Comparison of ENCODE assay signal across 8 mouse cellular contexts in genomic region chr12:32291962-32292748, GRCm38 (mm10).
DNase-seq lines count a peak whose midpoint lies in the region; ATAC-seq and TF ChIP-seq lines count a peak whose summit lies in the region.

No protein-coding gene starts in this region.

- ATAC-seq in heart, embryonic 16.5 days (replicated peaks; ENCODE audit: extremely low read depth, insufficient read depth, low FRiP score) = peak; percentile 78
- ATAC-seq in liver, embryonic 14.5 days (ENCODE audit: insufficient read depth) = peak; percentile 80
- peak; percentile 79 for ATAC-seq in stomach, embryonic 15.5 days (ENCODE audit: insufficient read depth, low FRiP score, low read depth)

- DNase-seq in CH12.LX (ENCODE audit: extremely low read depth) = peak; percentile 85
- peak; percentile 94 for DNase-seq in c-Kit-negative CD71-positive TER-119-positive erythroid progenitor cells, embryonic 14.5 days (ENCODE audit: low read depth, low spot score)
- peak; percentile 33 for DNase-seq in fibroblast of lung, adult 2 months (ENCODE audit: low read depth)
- peak; percentile 56 to 72 for DNase-seq in kidney, postnatal 25 days
- DNase-seq in liver, embryonic 14.5 days (ENCODE audit: low read depth in 3 of 3, low spot score in 3 of 3) = peak; percentile 79 to 86 (median 81)
- peak; percentile 68 for DNase-seq in neural tube, embryonic 10.5 days (ENCODE audit: extremely low spot score, low spot score)

- peak overlapping the region; percentile 73 for H3K9ac ChIP-seq in CH12.LX (ENCODE audit: insufficient read depth, low read depth)
- H3K9ac ChIP-seq in heart, embryonic 16.5 days (ENCODE audit: low read length) = peak overlapping the region; percentile 62
- H3K9ac ChIP-seq in liver, embryonic 14.5 days (replicated peaks) = peak overlapping the region; percentile 45
- H3K9ac ChIP-seq in stomach, embryonic 15.5 days = no peak overlapping the region

- H3K9me3 ChIP-seq in CH12.LX (replicated peaks; ENCODE audit: low read length) = no peaks in the 10 kb centered on the region
- H3K9me3 ChIP-seq in heart, embryonic 16.5 days (replicated peaks; ENCODE audit: control insufficient read depth, low read length) = no peaks in the 10 kb centered on the region
- no peaks in the 10 kb centered on the region for H3K9me3 ChIP-seq in liver, embryonic 14.5 days (ENCODE audit: control insufficient read depth, low read length)
- no peaks in the 10 kb centered on the region for H3K9me3 ChIP-seq in stomach, embryonic 15.5 days

- TF ChIP-seq POLR2A in CH12.LX (IDR thresholded peaks at IDR 0.05; ENCODE audit: low read depth, low read length) = no peak

- dilution Hi-C loops in CH12.LX (cut with MboI; ENCODE audit: extremely low pct_ligation_motif_present, extremely low pct_unique_long_range_greater_than_20kb, low sequenced_read_pairs) = no loop called here

- peak; percentile 87 to 95 for TF ChIP-seq CTCF in CH12.LX (conservative IDR thresholded peaks at IDR 0.05 in 1 of 2, IDR thresholded peaks at IDR 0.05 in 1 of 2; ENCODE audit: low read depth in 2 of 2, low read length in 2 of 2)
- peak; percentile 99 for TF ChIP-seq CTCF in liver, embryonic 14.5 days (IDR thresholded peaks at IDR 0.05; ENCODE audit: low read depth)

- H3K4me1 ChIP-seq in CH12.LX (ENCODE audit: control insufficient read depth in 1 of 2, insufficient read depth in 2 of 2) = peaks cover 11 to 28% of the 10 kb centered on the region in 2 experiments
- H3K4me1 ChIP-seq in heart, embryonic 16.5 days (ENCODE audit: control insufficient read depth, insufficient read depth, low read length) = 0 out of 2 replicates have a peak, but pooled peaks cover 4% of the 10 kb centered on the region
- peaks cover 23 to 34% of the 10 kb centered on the region in 2 experiments for H3K4me1 ChIP-seq in liver, embryonic 14.5 days (replicated peaks; ENCODE audit: control insufficient read depth in 2 of 2, insufficient read depth in 2 of 2, low read length in 1 of 2)
- no peaks in the 10 kb centered on the region for H3K4me1 ChIP-seq in stomach, embryonic 15.5 days

- no peaks in the 10 kb centered on the region for H3K36me3 ChIP-seq in CH12.LX (replicated peaks in 1 of 2; ENCODE audit: control insufficient read depth in 1 of 2, insufficient read depth in 1 of 2, low read length in 1 of 2)
- no peaks in the 10 kb centered on the region for H3K36me3 ChIP-seq in heart, embryonic 16.5 days (ENCODE audit: control insufficient read depth, insufficient read depth)
- no peaks in the 10 kb centered on the region for H3K36me3 ChIP-seq in liver, embryonic 14.5 days (replicated peaks; ENCODE audit: control insufficient read depth, insufficient read depth, low read depth)
- H3K36me3 ChIP-seq in stomach, embryonic 15.5 days = no peaks in the 10 kb centered on the region

- no peaks in the 10 kb centered on the region for H3K27me3 ChIP-seq in CH12.LX (replicated peaks)
- no peaks in the 10 kb centered on the region for H3K27me3 ChIP-seq in heart, embryonic 16.5 days (ENCODE audit: control insufficient read depth, insufficient read depth, low read length)
- H3K27me3 ChIP-seq in liver, embryonic 14.5 days (ENCODE audit: control insufficient read depth, insufficient read depth, low read length) = no peaks in the 10 kb centered on the region
- H3K27me3 ChIP-seq in stomach, embryonic 15.5 days (replicated peaks) = no peaks in the 10 kb centered on the region

- in situ Hi-C loops in CH12.LX (cut with MboI; ENCODE audit: low pct_ligation_motif_present, low pct_unique_long_range_greater_than_20kb, low sequenced_read_pairs) = loop anchor here (25.0 kb wide), 1 partner anchor 595 kb away; no protein-coding TSS in a partner anchor

- H3K4me3 ChIP-seq in CH12.LX (replicated peaks in 1 of 3; ENCODE audit: low read depth in 2 of 3, low read length in 2 of 3, poor library complexity in 1 of 3) = peak overlapping the region; percentile 26 to 41 (median 41)
- peak overlapping the region; percentile 56 for H3K4me3 ChIP-seq in heart, embryonic 16.5 days (ENCODE audit: low read length)
- H3K4me3 ChIP-seq in liver, embryonic 14.5 days (ENCODE audit: insufficient read depth in 1 of 2, low read depth in 2 of 2, low read length in 2 of 2) = peak overlapping the region; percentile 27 to 59
- H3K4me3 ChIP-seq in stomach, embryonic 15.5 days (replicated peaks) = peak overlapping the region; percentile 41

- 22% methylated on average over 18 of the region's 18 CpGs for WGBS in heart, embryonic 16.5 days
- WGBS in liver, embryonic 14.5 days (ENCODE audit: insufficient replicate concordance) = 8% methylated on average over 18 of the region's 18 CpGs
- WGBS in stomach, embryonic 15.5 days = 22% methylated on average over 18 of the region's 18 CpGs

- peak overlapping the region; percentile 65 for H3K4me2 ChIP-seq in CH12.LX (ENCODE audit: insufficient read depth, low read depth, poor library complexity, severe bottlenecking)
- H3K4me2 ChIP-seq in heart, embryonic 16.5 days (ENCODE audit: low read depth, low read length) = peak overlapping the region; percentile 78
- H3K4me2 ChIP-seq in liver, embryonic 14.5 days (ENCODE audit: low read depth) = peak overlapping the region; percentile 55
- peak overlapping the region; percentile 67 for H3K4me2 ChIP-seq in stomach, embryonic 15.5 days

- no peaks in the 10 kb centered on the region for H3K79me2 ChIP-seq in CH12.LX (replicated peaks; ENCODE audit: control insufficient read depth, extremely low read depth, insufficient read depth, poor library complexity, severe bottlenecking)

- no peak for TF ChIP-seq EP300 in CH12.LX (IDR thresholded peaks at IDR 0.05; ENCODE audit: low read length)
- peak; percentile 27; the same call in 1 of the 2 replicates for TF ChIP-seq EP300 in liver, embryonic 14.5 days (IDR thresholded peaks at IDR 0.05; ENCODE audit: low read depth)

- peak overlapping the region; percentile 75 for H3K27ac ChIP-seq in CH12.LX (ENCODE audit: insufficient read depth, low read depth)
- no peak overlapping the region for H3K27ac ChIP-seq in heart, embryonic 16.5 days (ENCODE audit: low read length)
- H3K27ac ChIP-seq in liver, embryonic 14.5 days = peak overlapping the region; percentile 78
- H3K27ac ChIP-seq in stomach, embryonic 15.5 days = no peak overlapping the region; the same call in 1 of the 2 replicates

- TF ChIP-seq RAD21 in CH12.LX (IDR thresholded peaks at IDR 0.05; ENCODE audit: low read depth, low read length) = peak; percentile 46

TF ChIP-seq in CH12.LX, 34 proteins besides CTCF, POLR2A, EP300 and RAD21:
- TF ChIP-seq NRF1 (IDR thresholded peaks at IDR 0.05; ENCODE audit: low read depth, low read length) = no peak
- no peak for TF ChIP-seq MYC (IDR thresholded peaks at IDR 0.05; ENCODE audit: low read depth, low read length)
- TF ChIP-seq MAFK (IDR thresholded peaks at IDR 0.05; ENCODE audit: insufficient replicate concordance, low read length) = 0 out of 2 replicates have a peak, but pooled peaks have one; percentile 31
- no peak for TF ChIP-seq ELF1 (IDR thresholded peaks at IDR 0.05; ENCODE audit: low read depth, low read length)
- TF ChIP-seq NELFE (IDR thresholded peaks at IDR 0.05; ENCODE audit: low read depth, low read length) = no peak; the same call in 1 of the 2 replicates
- TF ChIP-seq POLR2AphosphoS2 (IDR thresholded peaks at IDR 0.05; ENCODE audit: low read depth, low read length) = no peak
- TF ChIP-seq SMC3 (IDR thresholded peaks at IDR 0.05; ENCODE audit: low read depth, low read length) = peak; percentile 76

Comparison
In these comparisons a context has a peak if more than half of its experiments do, and no peak if none do; other contexts are left out.
1. DNase-seq: peak in every context shown above with its lines; median percentile 94 in c-Kit-negative CD71-positive TER-119-positive erythroid progenitor cells, embryonic 14.5 days; 85 in CH12.LX; 81 in liver, embryonic 14.5 days; 68 in neural tube, embryonic 10.5 days; 64 in kidney, postnatal 25 days; 33 in fibroblast of lung, adult 2 months.
2. H3K27ac ChIP-seq: peak in CH12.LX (single experiment) and liver, embryonic 14.5 days (single experiment); none in heart, embryonic 16.5 days (single experiment) and stomach, embryonic 15.5 days (single experiment).
3. Peak in every context shown above with its lines, with median percentiles within 50 percentile points of each other: H3K4me2 ChIP-seq, H3K4me3 ChIP-seq and ATAC-seq.